Mouse (Mus musculus) brain, embryonic 14.5 days (tissue): Measurements from ENCODE around the gene Efcab8. TPM values are rescaled to one million over a fixed set of nuclear protein-coding genes. Genes with fewer than 3 reads are reported as not detected.

Source experiments
- DNase-seq: peaks from one replicate; pipeline ENCODE4 v3.0.0-alpha.2; 2011; ENCODE audit warnings: low read depth
- CTCF ChIP-seq: fragments of 200-500 bp; IDR thresholded peaks from 2 replicates; pipeline ENCODE4 v1.5.1; 2012; ENCODE audit warnings: inconsistent platforms, mild to moderate bottlenecking, moderate library complexity, borderline replicate concordance; ENCODE audit not compliant: insufficient read depth, insufficient read length; ENCODE audit errors: extremely low read depth
- POLR2A ChIP-seq: fragments of 200-500 bp; IDR thresholded peaks from 2 replicates; pipeline ENCODE4 v1.6.1; 2012; ENCODE audit warnings: mild to moderate bottlenecking, inconsistent platforms, borderline replicate concordance; ENCODE audit not compliant: poor library complexity, insufficient read depth, insufficient read length, severe bottlenecking; ENCODE audit errors: extremely low read depth
- polyA plus RNA-seq: library from polyadenylated mRNA; depleted of rRNA; stranded (reverse); fragments of >200 nt; gene quantifications from 2 replicates; pipeline ENCODE4 v1.2.3, GENCODE M21; 2012; rRNA removed

Gene Efcab8
- polyA plus RNA-seq, 1 experiment = 0.16 TPM

DNA sequence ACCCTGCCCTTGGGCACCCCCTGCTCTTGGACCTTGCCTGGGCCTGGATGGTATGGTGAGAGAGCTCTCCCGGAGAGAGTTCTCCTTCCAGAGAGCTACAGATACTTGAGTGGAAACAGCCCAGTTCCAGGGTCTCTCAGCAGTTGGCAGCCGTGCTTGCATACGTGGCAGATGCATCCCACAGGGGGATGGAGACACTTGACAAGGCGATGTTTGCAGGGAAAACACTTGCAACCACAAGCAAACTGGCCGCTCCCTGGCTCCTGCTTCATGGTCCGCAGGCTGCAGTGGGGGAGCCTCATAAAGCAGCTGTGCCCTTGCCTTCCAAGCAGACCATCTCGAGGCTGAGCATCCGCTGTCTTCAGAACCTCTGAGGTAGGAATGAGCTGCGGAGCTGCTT is 95.0 kb downstream of the Efcab8 start, which contains the start of gene Bpifb2:
Gene Bpifb2 (plus strand): TSS at position 301 of the 400 bp plus-strand sequence.
- DNase-seq = peak; percentile 0
- TF ChIP-seq CTCF = no peak
- TF ChIP-seq POLR2A = no peak

Other genes with a start within 250 kb of the Efcab8 start
- 70.2 and 101 TPM in 2 replicates for gene Nol4l, start 250.0 kb upstream of the Efcab8 start, polyA plus RNA-seq
- gene Commd7, start 147.2 kb upstream of the Efcab8 start, polyA plus RNA-seq = 35.8 and 42.3 TPM in 2 replicates
- 4.7 and 5.2 TPM in 2 replicates for gene Dnmt3b, start 130.5 kb upstream of the Efcab8 start, polyA plus RNA-seq
- gene Dnmt3c, start 83.3 kb upstream of the Efcab8 start, polyA plus RNA-seq = 0.03 and 0.06 TPM in 2 replicates
- 62.8 and 73.8 TPM in 2 replicates for gene Mapre1, start 38.7 kb upstream of the Efcab8 start, polyA plus RNA-seq
- not detected in 2 replicates for gene Sun5, start 91.2 kb downstream of the Efcab8 start, polyA plus RNA-seq
- not detected in 2 replicates for gene Bpifb2, start 95.1 kb downstream of the Efcab8 start, polyA plus RNA-seq
- 0.04 TPM in 1 of 2 replicates, not detected in the other for gene Bpifb6, start 120.5 kb downstream of the Efcab8 start, polyA plus RNA-seq
- gene Bpifb3, start 138.3 kb downstream of the Efcab8 start, polyA plus RNA-seq = 0.06 and 0.07 TPM in 2 replicates
- gene Bpifb4, start 158.3 kb downstream of the Efcab8 start, polyA plus RNA-seq = not detected in 2 replicates
- not detected in 2 replicates for gene Bpifa6, start 195.0 kb downstream of the Efcab8 start, polyA plus RNA-seq
- gene Bpifa2, start 228.3 kb downstream of the Efcab8 start, polyA plus RNA-seq = not detected in 2 replicates